Mouse (Mus musculus): Measurements from ENCODE around the gene Mrpl55.

The Mrpl55 gene

GRCm38 (mm10) chr11:59230144-59230760 lies 28.0 kb downstream of the Mrpl55 start:
- peak; percentile 81 for DNase-seq

DNA sequence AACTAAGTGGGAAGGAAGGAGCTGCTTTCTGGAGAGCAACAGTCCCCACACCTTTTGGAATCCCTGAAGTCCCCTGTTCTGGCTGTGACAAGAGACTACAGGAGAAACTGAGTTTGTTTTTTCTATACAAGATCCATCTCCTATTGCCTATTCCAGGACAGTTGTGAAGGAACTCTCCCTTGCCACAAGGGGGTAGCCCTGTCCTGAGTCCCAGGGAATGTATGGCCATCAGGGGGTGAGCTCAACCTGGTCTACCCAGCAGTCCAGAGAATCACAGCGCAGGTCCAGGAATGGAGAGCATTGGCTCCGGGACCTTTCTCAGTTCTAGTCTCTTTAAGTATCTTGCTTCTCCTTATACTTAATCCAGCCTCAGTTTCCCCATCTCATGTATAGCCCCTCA lies 30.5 kb downstream of the Mrpl55 start:
- no peak for DNase-seq

DNA sequence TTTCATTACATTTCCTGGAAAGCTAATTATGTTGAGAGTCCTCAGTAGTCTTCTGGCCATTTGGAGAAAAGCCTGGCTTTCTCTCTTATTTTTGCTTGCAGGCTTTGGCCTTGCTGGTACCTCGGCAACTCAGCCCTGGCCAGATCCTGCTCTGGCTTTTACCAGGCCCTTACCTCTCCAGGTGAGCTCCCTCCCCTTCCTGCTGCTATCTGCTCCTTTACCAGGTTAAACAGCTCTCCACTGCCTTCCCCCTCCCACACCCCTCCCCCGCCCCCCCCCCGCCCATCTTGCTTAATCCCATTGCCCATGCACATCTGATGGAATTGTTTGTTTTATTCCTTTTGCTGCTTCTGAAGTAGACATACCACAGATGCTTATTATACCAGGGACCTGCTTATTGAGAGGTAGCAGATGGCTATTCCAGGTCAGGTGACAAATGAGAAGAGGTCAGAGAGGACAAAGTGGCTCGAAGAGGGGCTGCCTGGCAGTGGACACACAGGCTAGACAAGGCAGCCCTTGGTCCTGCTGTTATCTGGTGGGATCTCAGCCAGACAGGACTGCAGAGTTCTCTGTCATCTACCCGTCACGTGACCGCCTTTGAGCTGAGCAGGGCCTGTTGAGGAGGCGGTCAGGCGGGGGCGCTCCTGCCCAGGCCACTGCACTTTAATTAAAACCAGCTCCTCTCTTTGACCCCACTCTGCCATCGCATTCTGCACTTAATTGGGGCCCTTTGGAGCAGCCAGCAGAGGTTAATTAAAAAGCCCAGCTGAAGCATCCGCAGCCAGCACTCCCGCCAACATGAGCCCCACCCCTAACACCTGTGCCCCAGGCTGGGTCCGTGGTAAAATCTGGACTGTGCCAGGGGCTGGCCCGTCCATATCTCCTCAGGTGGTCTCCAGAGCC lies 36.5 kb downstream of the Mrpl55 start:
- DNase-seq = peak; percentile 77

DNA sequence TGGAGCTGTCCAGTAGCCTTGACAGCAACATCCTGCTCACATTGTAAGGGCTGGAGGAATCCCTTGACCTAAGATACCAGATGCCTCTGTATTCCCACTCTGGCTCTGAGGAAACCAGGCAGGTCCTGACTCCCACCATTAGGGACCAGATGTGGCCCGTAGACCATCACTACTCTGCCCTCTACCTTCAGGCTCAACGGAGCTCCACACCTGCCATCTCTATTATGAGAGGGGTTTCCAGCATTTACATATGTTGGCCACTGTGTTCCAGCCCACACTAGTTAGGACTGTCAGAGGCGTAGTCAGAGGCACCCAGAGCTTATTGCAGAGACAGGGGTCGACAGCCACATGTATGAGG lies 37.1 kb downstream of the Mrpl55 start:
- no peak for DNase-seq

GRCm38 (mm10) chr11:59239796-59240195 lies 37.5 kb downstream of the Mrpl55 start:
- no peak for DNase-seq

DNA sequence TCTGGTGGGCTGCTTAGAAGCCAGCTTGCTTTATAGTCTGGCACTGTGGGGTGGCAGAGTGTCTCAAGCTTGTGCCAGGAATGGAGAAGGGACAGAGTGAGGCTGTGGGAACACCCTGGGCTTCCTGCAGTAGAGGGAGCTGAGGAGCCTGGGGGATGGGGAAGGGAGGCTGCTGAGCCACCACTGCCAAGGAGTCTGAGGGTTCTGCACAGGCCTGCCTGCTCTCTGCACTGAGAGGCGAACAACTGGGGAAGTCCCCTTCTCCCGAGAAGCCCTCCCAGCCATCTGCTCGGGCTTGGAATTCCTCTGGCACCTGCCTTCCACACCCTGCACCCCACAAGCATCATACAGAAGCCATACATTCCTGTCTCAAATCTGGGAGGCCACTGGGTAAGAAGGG lies 39.6 kb downstream of the Mrpl55 start:
- DNase-seq = no peak

GRCm38 (mm10) chr11:59243856-59244255 lies 41.6 kb downstream of the Mrpl55 start:
- DNase-seq = no peak

DNA sequence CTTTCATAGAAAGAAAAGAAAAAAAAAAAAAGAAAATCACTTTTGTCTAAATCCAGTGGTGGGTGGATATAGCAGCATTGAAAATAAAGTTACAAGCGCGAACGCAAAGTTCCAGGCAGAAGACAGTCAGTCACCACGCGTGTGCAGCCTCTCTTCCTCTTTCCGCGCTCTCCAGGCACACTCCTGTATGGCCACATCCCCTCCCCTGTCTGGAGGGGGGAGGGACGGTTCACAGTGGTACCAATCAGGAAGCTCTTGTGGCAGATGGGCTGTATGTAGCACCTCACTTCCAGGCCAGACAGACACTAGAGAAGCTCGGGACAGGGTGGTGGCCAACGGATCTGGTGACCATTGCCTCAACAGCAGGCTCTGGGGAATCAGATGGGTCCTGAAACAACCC lies 45.8 kb downstream of the Mrpl55 start:
- no peak for DNase-seq
